Mouse (Mus musculus) ovary, adult 18-20 months (tissue): ENCODE results near the gene Ndufb10.
A peak's percentile ranks its signal among the peaks of the same experiment; 100 is the strongest.

Source experiments
- DNase-seq: peaks from one replicate; pipeline ENCODE4 v3.0.0; 2022; ENCODE audit warnings: low spot score, mixed read lengths

Gene Ndufb10

GRCm38 (mm10) chr17:24706982-24707800, 17.1 kb downstream of the Ndufb10 start, which contains the start of gene Tbl3:
TSS of gene Tbl3 (minus strand) at chr17:24707660.
- peak; percentile 82 for DNase-seq

DNA sequence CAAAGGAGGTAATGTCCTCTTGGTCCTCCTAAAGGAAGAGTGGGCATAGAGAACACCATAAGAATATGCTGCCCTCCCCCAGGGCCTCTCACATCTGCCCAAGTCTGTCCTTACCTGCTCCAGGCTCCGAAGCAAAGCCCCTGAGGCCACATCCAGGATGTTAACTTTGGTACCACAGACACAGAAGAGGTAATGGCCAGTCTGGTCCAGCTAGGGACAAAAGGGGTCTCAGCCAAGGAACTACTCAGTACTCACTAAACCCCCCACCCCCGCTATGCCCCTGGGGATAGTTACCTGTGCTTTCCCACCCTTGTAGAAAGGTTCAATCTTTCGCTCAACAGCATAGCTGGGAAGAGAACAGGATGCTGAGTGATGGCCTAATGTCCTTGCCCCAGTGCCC, 18.5 kb downstream of the Ndufb10 start:
- no peak for DNase-seq

GRCm38 (mm10) chr17:24701251-24701650, 23.0 kb downstream of the Ndufb10 start:
- no peak for DNase-seq

DNA sequence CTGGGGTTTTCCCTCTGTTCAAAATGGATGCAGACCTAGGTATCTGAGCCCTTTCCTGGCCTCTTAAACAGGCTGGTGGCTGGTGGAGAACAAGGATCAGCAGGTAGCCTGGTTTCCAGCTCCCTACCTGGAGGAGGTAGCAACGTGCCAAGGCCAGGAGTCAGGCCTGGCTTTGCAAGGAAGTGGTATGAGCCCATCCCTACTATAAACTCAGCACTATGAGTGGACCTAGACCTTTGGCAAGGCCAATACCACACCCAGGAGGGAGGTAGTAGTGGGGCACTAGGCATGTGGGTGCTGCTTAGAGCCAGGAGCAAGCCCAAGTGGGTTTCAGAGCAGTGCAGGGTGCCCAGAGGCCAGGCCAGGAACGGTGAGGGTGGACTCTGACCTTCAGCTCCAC, 24.8 kb downstream of the Ndufb10 start:
- no peak for DNase-seq

DNA sequence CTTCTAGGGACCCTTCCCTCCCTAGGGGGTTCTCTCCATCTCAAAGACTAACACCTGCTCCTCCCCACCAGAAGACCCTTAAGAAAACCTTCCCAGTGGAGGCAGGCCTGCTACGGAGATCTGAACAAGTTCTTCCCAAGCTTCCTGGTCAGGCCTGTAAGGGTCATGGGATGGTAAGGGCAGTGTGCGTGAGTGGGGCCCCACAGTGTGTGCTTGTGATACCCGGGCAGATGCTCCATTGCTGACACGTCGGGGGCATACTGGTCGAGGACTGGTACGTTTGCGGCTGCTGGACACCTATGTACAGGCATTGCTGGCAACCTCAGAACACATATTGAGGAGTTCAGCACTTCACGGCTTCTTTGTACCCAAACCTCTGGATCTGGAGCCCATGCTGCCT, 25.6 kb downstream of the Ndufb10 start:
- DNase-seq, result no peak

GRCm38 (mm10) chr17:24697985-24698384, 26.3 kb downstream of the Ndufb10 start:
- no peak for DNase-seq

DNA sequence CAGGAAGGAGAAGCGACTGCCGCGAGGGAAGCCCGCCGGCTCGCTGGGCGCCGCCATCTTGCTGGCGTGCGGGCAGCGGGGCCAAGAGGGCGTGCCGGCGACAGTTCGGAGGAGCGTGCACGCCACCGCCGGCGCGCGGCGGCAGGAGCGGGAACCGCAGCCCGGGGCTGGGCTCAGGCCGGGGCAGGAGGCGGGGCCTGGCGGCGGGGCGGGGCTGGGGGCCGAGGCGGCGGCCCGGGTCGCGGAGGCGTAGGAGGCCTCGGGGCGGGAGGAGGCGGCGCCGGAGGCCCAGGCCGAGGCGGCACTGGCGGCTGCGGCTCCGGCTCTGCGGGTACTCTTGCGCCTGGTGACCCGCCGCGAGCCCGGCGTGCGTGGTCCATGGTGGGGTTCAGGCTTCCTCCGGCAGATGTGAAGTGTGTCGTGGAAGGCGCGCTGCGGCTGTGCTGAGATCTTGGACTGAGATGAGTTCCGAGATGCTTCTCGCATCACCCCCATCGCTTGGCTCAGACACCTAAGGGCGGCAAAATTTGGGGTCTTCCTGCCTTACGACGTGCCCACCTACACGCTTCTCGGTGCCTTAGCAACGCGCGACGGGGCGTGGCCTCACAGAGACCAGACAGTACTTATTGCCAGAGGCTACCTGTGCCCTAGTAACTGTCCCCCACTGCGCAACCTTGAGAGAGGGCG, 28.1 kb downstream of the Ndufb10 start, which contains the start of the genes Gfer and Noxo1:
Gene Gfer, minus strand, starts transcription at position 146 of the 687 bp plus-strand sequence.
Gene Noxo1, plus strand, starts transcription at position 224 of the 687 bp plus-strand sequence.
- DNase-seq, result peak; percentile 85

- no peak for DNase-seq
These were observed 28.8 kb downstream of the Ndufb10 start for GRCm38 (mm10) chr17:24695326-24696010.

DNA sequence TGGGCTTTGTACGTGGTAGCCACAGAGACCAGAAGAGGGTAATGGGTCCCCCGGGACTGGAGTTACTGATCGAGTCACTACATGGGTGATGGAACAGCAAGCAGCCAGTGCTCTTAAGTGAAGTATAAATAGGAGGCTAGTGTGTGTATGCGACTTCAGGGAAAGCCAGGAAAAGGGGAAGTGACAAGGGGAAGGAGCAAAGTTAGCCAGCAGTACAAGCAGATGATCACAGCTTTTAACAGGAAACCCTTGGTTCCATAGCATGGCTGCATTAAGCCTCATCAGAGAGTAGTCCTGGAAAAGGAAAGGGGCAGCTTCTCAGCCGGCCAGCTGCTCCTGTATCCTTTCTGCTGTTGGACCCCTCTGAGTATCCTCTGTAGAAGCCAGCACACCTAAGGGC, 31.9 kb downstream of the Ndufb10 start:
- DNase-seq, result no peak

GRCm38 (mm10) chr17:24689251-24690081, 34.8 kb downstream of the Ndufb10 start, which contains the start of gene Syngr3:
TSS of gene Syngr3 (minus strand) at chr17:24689955.
- no peak for DNase-seq

DNA sequence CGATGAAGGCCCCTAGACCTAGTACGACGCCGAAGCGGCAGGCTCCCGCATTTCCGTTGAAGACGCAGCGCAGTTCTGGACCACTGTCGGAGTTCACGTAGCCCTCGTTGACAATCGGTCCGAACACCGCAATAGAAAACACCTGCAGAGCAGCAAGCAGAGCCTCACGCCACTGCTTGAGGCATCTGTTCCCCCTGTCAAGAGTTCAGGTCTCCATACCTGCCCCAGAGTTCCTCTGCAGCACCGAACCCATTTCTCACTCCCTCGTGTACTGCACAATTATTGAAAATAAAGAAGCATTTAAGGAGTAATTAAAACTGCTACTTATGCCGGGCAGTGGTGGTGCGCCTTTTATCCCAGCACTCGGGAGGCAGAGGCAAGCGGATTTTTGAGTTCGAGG, 36.7 kb downstream of the Ndufb10 start:
- no peak for DNase-seq

DNA sequence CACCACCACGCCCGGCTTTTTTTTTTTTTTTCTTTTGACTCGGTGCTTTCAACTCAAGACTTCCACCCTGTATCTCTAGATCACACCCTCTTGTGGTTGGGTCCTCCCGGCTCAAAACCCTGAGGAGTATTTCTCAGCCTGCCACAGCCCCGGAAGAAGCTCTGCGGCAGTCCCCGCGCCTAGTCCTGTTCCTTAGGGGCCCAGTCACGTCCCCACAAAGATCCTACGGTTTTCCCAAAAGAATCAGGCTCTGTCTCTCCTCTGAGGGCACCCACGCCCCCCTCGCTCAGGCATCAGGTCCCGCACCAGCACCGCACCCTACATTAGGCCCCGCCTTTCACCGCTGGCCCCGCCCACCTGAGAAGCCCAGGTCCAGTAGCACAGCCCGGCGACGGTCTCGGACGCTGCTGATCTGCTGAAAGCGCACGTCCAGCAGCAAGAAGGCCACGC, 37.1 kb downstream of the Ndufb10 start:
- no peak for DNase-seq

GRCm38 (mm10) chr17:24686514-24686913, 37.8 kb downstream of the Ndufb10 start:
- no peak for DNase-seq

GRCm38 (mm10) chr17:24677500-24678080, 46.7 kb downstream of the Ndufb10 start:
- DNase-seq, result no peak

- DNase-seq, result no peak
These were observed 47.4 kb downstream of the Ndufb10 start for GRCm38 (mm10) chr17:24676877-24677276.

DNA sequence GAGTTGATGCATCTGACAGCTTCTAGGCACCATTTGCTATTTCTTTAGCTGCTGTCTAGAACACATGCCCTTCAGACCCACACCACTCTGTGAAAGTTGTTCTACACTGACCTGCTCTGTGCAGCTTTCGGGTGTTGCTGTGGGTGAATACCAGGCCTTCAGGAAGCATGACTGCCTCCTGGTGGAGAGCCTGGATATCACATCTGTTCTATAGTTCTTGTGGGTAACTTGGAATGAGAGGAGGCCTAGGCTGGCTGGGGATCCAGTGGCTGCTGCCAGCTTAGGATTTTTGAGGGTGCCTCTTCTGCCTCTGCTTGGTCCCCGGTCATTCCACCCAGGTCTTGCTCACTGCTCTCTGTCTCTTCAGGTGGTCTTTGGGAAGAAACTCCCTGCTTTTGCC, 48.1 kb downstream of the Ndufb10 start:
- DNase-seq, result no peak

- no peak for DNase-seq
These were observed 50.0 kb downstream of the Ndufb10 start for GRCm38 (mm10) chr17:24674277-24674676.

DNA sequence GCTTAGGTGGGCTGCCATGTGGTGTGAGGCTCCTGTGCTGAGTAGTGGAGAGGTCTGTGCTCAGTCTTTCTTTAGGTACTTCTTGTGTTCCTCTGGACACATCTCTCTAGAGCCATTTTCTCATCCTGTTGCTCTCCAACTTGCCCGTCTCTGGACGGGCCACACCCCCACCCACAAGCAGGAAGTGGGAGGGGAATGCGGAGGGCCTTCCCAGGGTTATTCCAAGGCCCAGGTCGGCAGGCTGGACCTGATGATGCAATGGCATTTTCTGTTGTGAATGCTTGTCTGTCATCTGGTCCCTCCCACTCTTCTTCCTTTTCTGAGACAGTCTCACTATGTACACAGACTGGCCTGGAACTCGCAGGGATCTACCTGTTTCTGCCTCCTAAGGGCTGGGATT, 52.1 kb downstream of the Ndufb10 start:
- DNase-seq, result no peak
